9 mouse cellular contexts compared by ENCODE assay signal in genomic region chr7:29411216-29411816, GRCm38 (mm10).
A peak's percentile ranks its signal among the peaks of the same experiment; 100 is the strongest.
DNase-seq lines count a peak whose midpoint lies in the region; ATAC-seq and TF ChIP-seq lines count a peak whose summit lies in the region.
"Had no signal": no experiment of that assay in that cellular context is flagged by ENCODE, and none has a peak within 500 bp of the region (broad histone marks: within the 10 kb centered on the region; RNA-seq: fewer than 3 reads in every experiment).

No protein-coding gene starts in this region.

- H3K36me3 ChIP-seq in forebrain, embryonic 14.5 days (ENCODE audit: control insufficient read depth, insufficient read depth, low read length): no peaks in the 10 kb centered on the region
- no peaks in the 10 kb centered on the region for H3K36me3 ChIP-seq in limb, embryonic 15.5 days
- no peaks in the 10 kb centered on the region for H3K36me3 ChIP-seq in liver, postnatal 0 days (replicated peaks; ENCODE audit: insufficient read depth, low read length)

- no peak for TF ChIP-seq CTCF in liver, postnatal 0 days (IDR thresholded peaks at IDR 0.05; ENCODE audit: low read depth)

- H3K27me3 ChIP-seq in forebrain, embryonic 14.5 days (replicated peaks; ENCODE audit: control insufficient read depth, insufficient read depth, low read length): no peaks in the 10 kb centered on the region
- no peaks in the 10 kb centered on the region for H3K27me3 ChIP-seq in limb, embryonic 15.5 days
- H3K27me3 ChIP-seq in liver, postnatal 0 days (ENCODE audit: insufficient read depth, low read length): no peaks in the 10 kb centered on the region

- no peaks in the 10 kb centered on the region for H3K9me3 ChIP-seq in forebrain, embryonic 14.5 days (replicated peaks; ENCODE audit: control insufficient read depth, low read length)
- H3K9me3 ChIP-seq in limb, embryonic 15.5 days: no peaks in the 10 kb centered on the region
- H3K9me3 ChIP-seq in liver, postnatal 0 days (ENCODE audit: low read length): no peaks in the 10 kb centered on the region

- TF ChIP-seq EP300 in liver, postnatal 0 days (IDR thresholded peaks at IDR 0.05; ENCODE audit: low read depth): no peak

- no peak overlapping the region for H3K9ac ChIP-seq in forebrain, embryonic 14.5 days (ENCODE audit: low read length)
- H3K9ac ChIP-seq in limb, embryonic 15.5 days: no peak overlapping the region
- H3K9ac ChIP-seq in liver, postnatal 0 days (replicated peaks): no peak overlapping the region

- DNase-seq in embryo, embryonic 9.5 days (ENCODE audit: extremely low spot score): peak; percentile 25
- DNase-seq in forebrain, embryonic 14.5 days (ENCODE audit: low spot score): peak; percentile 33
- DNase-seq in retina, postnatal 1 day: peak; percentile 70
- DNase-seq in right cerebral cortex, postnatal 4 days: no peak
- DNase-seq in cerebellum, adult 11-12 months: no peak
- no peak for DNase-seq in liver, postnatal 0 days
- DNase-seq: kidney, adult 2 months; left cerebral cortex, postnatal 4 days had no signal

- 0 out of 2 replicates have a peak overlapping the region, but pooled peaks have one; percentile 14 for H3K27ac ChIP-seq in forebrain, embryonic 14.5 days (ENCODE audit: low read depth, low read length)
- H3K27ac ChIP-seq in limb, embryonic 15.5 days: peak overlapping the region; percentile 51; the same call in 1 of the 2 replicates
- no peak overlapping the region for H3K27ac ChIP-seq in liver, postnatal 0 days (ENCODE audit: low read depth)

- H3K4me3 ChIP-seq in forebrain, embryonic 14.5 days (ENCODE audit: low read depth, low read length): no peak overlapping the region
- H3K4me3 ChIP-seq in limb, embryonic 15.5 days: no peak overlapping the region
- no peak overlapping the region for H3K4me3 ChIP-seq in liver, postnatal 0 days (ENCODE audit: low read depth, low read length)

- H3K4me2 ChIP-seq in forebrain, embryonic 14.5 days (ENCODE audit: low read length): no peak overlapping the region
- H3K4me2 ChIP-seq in limb, embryonic 15.5 days: no peak overlapping the region
- H3K4me2 ChIP-seq in liver, postnatal 0 days (ENCODE audit: low read depth, low read length): no peak overlapping the region

- WGBS in forebrain, embryonic 14.5 days: 48% methylated on average over 4 of the region's 4 CpGs
- WGBS in limb, embryonic 15.5 days: 18% methylated on average over 4 of the region's 4 CpGs
- WGBS in liver, postnatal 0 days (ENCODE audit: insufficient replicate concordance): 69% methylated on average over 4 of the region's 4 CpGs

- H3K4me1 ChIP-seq in forebrain, embryonic 14.5 days (ENCODE audit: control insufficient read depth, insufficient read depth, low read length): peaks cover 7% of the 10 kb centered on the region; the same call in 1 of the 2 replicates
- H3K4me1 ChIP-seq in limb, embryonic 15.5 days: peaks cover 28% of the 10 kb centered on the region
- no peaks in the 10 kb centered on the region; the same call in none of the 2 replicates for H3K4me1 ChIP-seq in liver, postnatal 0 days (ENCODE audit: insufficient read depth)

- 0 out of 2 replicates have a peak, but pooled peaks have one; percentile 32 for ATAC-seq in forebrain, embryonic 14.5 days
- ATAC-seq in limb, embryonic 15.5 days (ENCODE audit: insufficient number of reproducible peaks, low FRiP score, low TSS enrichment, low read depth): no peak
- no peak for ATAC-seq in liver, postnatal 0 days

Comparison
In these comparisons a context has a peak if more than half of its experiments do, and no peak if none do; other contexts are left out.
1. DNase-seq: peak in embryo, embryonic 9.5 days (single experiment), forebrain, embryonic 14.5 days (single experiment) and retina, postnatal 1 day (single experiment); none in right cerebral cortex, postnatal 4 days (single experiment), cerebellum, adult 11-12 months (single experiment) and liver, postnatal 0 days (single experiment).